Mouse (Mus musculus) ES-E14 (cell line): ENCODE measurements at regions not wholly inside any gene's neighbourhood (a gene's known extent, or its start where the extent isn't known, plus 50 kb on each side); places are given as distances from the start of the nearest gene placed in this dataset.

Source experiments
- CHD2 ChIP-seq: IDR thresholded peaks from 2 replicates; pipeline ENCODE4 v1.6.1; 2014; ENCODE audit warnings: mild to moderate bottlenecking, low read depth, low read length, inconsistent platforms
- HCFC1 ChIP-seq: IDR thresholded peaks from 2 replicates; pipeline ENCODE4 v1.6.1; 2012; ENCODE audit warnings: low read length, inconsistent platforms, borderline replicate concordance; ENCODE audit not compliant: insufficient read depth
- MAFK ChIP-seq: IDR thresholded peaks from 2 replicates; pipeline ENCODE4 v1.6.1; 2014; ENCODE audit warnings: mild to moderate bottlenecking, low read depth, low read length, inconsistent platforms; ENCODE audit not compliant: insufficient read depth
- ZC3H11A ChIP-seq: IDR thresholded peaks from 2 replicates; pipeline ENCODE4 v1.6.1; 2012; ENCODE audit warnings: low read depth, mild to moderate bottlenecking, inconsistent platforms, low read length, borderline replicate concordance
- ZNF384 ChIP-seq: IDR thresholded peaks from 2 replicates; pipeline ENCODE4 v1.6.1; 2012; ENCODE audit warnings: low read depth, low read length, inconsistent platforms

GRCm38 (mm10) chr3:35688111-35688510 is 65.8 kb upstream of the Atp11b start:
- TF ChIP-seq ZNF384 (no peak), CHD2 (no peak), ZC3H11A (no peak), HCFC1 (no peak), MAFK (no peak)
